Mouse (Mus musculus): ENCODE results near the gene Pafah1b3.
"Not testable (repeated sequence)": the region's sequence is repeated elsewhere in the genome, so short reads cannot be mapped to it uniquely, and the experiment has no call there.

Gene Pafah1b3

GRCm38 (mm10) chr7:25297454-25298325, at the start of gene Pafah1b3:
Gene Pafah1b3, minus strand, starts transcription at chr7:25297986.
- DNase-seq (ENCODE audit: low spot score) = peak; percentile 96

GRCm38 (mm10) chr7:25341000-25341784, 43.4 kb upstream of the Pafah1b3 start:
- no peak for DNase-seq (ENCODE audit: low spot score)

GRCm38 (mm10) chr7:25339329-25339728, 41.5 kb upstream of the Pafah1b3 start:
- no peak for DNase-seq (ENCODE audit: low spot score)

GRCm38 (mm10) chr7:25334472-25334871, 36.7 kb upstream of the Pafah1b3 start:
- no peak for DNase-seq (ENCODE audit: low spot score)

GRCm38 (mm10) chr7:25333596-25334307, 36.0 kb upstream of the Pafah1b3 start:
- peak; percentile 92 for DNase-seq (ENCODE audit: low spot score)

GRCm38 (mm10) chr7:25326233-25326632, 28.4 kb upstream of the Pafah1b3 start:
- no peak for DNase-seq (ENCODE audit: low spot score)

- not testable (repeated sequence) for DNase-seq (ENCODE audit: low spot score)
These were observed 27.6 kb upstream of the Pafah1b3 start for GRCm38 (mm10) chr7:25325431-25325830.

- no peak for DNase-seq (ENCODE audit: low spot score)
These were observed 25.4 kb upstream of the Pafah1b3 start for GRCm38 (mm10) chr7:25323219-25323618.

- DNase-seq (ENCODE audit: low spot score) = peak; percentile 92
These were observed 24.3 kb upstream of the Pafah1b3 start for GRCm38 (mm10) chr7:25322058-25322484.

- DNase-seq (ENCODE audit: low spot score) = peak; percentile 47
These were observed 19.7 kb upstream of the Pafah1b3 start for GRCm38 (mm10) chr7:25317446-25317999.

GRCm38 (mm10) chr7:25316532-25317445, 19.0 kb upstream of the Pafah1b3 start, which contains the start of gene Megf8:
Gene Megf8, plus strand, starts transcription at chr7:25317164.
- peak; percentile 100 for DNase-seq (ENCODE audit: low spot score)

- DNase-seq (ENCODE audit: low spot score) = peak; percentile 55
These were observed 17.7 kb upstream of the Pafah1b3 start for GRCm38 (mm10) chr7:25315306-25316041.

GRCm38 (mm10) chr7:25314606-25315305, 17.0 kb upstream of the Pafah1b3 start:
- peak; percentile 28 for DNase-seq (ENCODE audit: low spot score)

- DNase-seq (ENCODE audit: low spot score) = no peak
These were observed 15.5 kb upstream of the Pafah1b3 start for GRCm38 (mm10) chr7:25313325-25313724.

- DNase-seq (ENCODE audit: low spot score) = no peak
These were observed 13.4 kb upstream of the Pafah1b3 start for GRCm38 (mm10) chr7:25311193-25311592.

- DNase-seq (ENCODE audit: low spot score) = no peak
These were observed 11.6 kb upstream of the Pafah1b3 start for GRCm38 (mm10) chr7:25309425-25309824.

GRCm38 (mm10) chr7:25308702-25309318, 11.0 kb upstream of the Pafah1b3 start:
- DNase-seq (ENCODE audit: low spot score) = no peak

- DNase-seq (ENCODE audit: low spot score) = no peak
These were observed 8.8 kb upstream of the Pafah1b3 start for GRCm38 (mm10) chr7:25306614-25306996.

Measured in embryo, embryonic 10 days (tissue).